Mouse (Mus musculus) MEL (cell line): ENCODE data around the gene Ncam1. TPM values are rescaled to one million over a fixed set of nuclear protein-coding genes. Genes with fewer than 3 reads are reported as not detected.

Experiments used
- DNase-seq: peaks from one replicate; pipeline ENCODE4 v3.0.0; 2011; ENCODE audit warnings: low read depth, low spot score
- H3K27ac ChIP-seq: 2 replicates; pipeline ENCODE4 v1.5.1; 2012; ENCODE audit warnings: low read depth, mild to moderate bottlenecking, control low read depth, low read length, moderate library complexity; ENCODE audit not compliant: control insufficient read depth
- H3K27me3 ChIP-seq, 2 experiments: fragments of 150-350 bp in 1 of 2; sonication (generic) in 1 of 2; 2 replicates each; pipeline ENCODE4 v1.6.1; 2012; ENCODE audit warnings: low read length in 2 of 2, mild to moderate bottlenecking in 2 of 2, improper control_type of control experiment in 1 of 2, moderate library complexity in 1 of 2; ENCODE audit not compliant: insufficient read depth in 2 of 2, control insufficient read depth in 1 of 2
- H3K36me3 ChIP-seq, 2 experiments: 2 replicates each; pipeline ENCODE4 v1.6.1; 2012 to 2014; ENCODE audit warnings: low read length in 2 of 2, improper control_type of control experiment in 1 of 2, inconsistent platforms in 1 of 2, mild to moderate bottlenecking in 1 of 2; ENCODE audit not compliant: insufficient read depth in 2 of 2, control insufficient read depth in 1 of 2
- H3K4me1 ChIP-seq, 2 experiments: fragments of 150-350 bp in 1 of 2; sonication (generic) in 1 of 2; 2 replicates each; pipeline ENCODE4 v1.6.1; 2012; ENCODE audit warnings: low read length in 2 of 2, improper control_type of control experiment in 1 of 2, mild to moderate bottlenecking in 1 of 2; ENCODE audit not compliant: insufficient read depth in 2 of 2, control insufficient read depth in 1 of 2
- H3K4me3 ChIP-seq, 2 experiments: fragments of 150-350 bp in 1 of 2; sonication (generic) in 1 of 2; 2 replicates each; pipeline ENCODE4 v1.5.1; 2012; ENCODE audit warnings: low read depth in 2 of 2, low read length in 2 of 2, mild to moderate bottlenecking in 2 of 2, moderate library complexity in 2 of 2, control low read depth in 1 of 2, improper control_type of control experiment in 1 of 2; ENCODE audit not compliant: control insufficient read depth in 1 of 2, insufficient read depth in 1 of 2
- H3K79me2 ChIP-seq: 2 replicates; pipeline ENCODE4 v1.6.1; 2012; ENCODE audit warnings: mild to moderate bottlenecking, low read length, moderate library complexity; ENCODE audit not compliant: control insufficient read depth, poor library complexity, insufficient read depth
- H3K9ac ChIP-seq: 2 replicates; pipeline ENCODE4 v1.6.1; 2012; ENCODE audit warnings: low read depth, mild to moderate bottlenecking, control low read depth, low read length, moderate library complexity; ENCODE audit not compliant: control insufficient read depth, poor library complexity, severe bottlenecking
- H3K9me3 ChIP-seq: fragments of 150-350 bp; sonication (generic); replicated peaks from 2 replicates; pipeline ENCODE4 v1.6.1; 2012; ENCODE audit warnings: mild to moderate bottlenecking, low read length, improper control_type of control experiment, moderate library complexity; ENCODE audit not compliant: insufficient read depth
- BHLHE40 ChIP-seq: IDR thresholded peaks from 2 replicates; pipeline ENCODE4 v1.6.1; 2012; ENCODE audit warnings: low read depth, mild to moderate bottlenecking, inconsistent platforms, low read length, improper control_type of control experiment, borderline replicate concordance
- CTCF ChIP-seq, 3 experiments: IDR thresholded peaks in 2 of 3; conservative IDR thresholded peaks in 1 of 3; 2 replicates each; pipeline ENCODE4 v1.5.1; 2011 to 2012; ENCODE audit warnings: low read length in 3 of 3, low read depth in 2 of 3, mild to moderate bottlenecking in 2 of 3, improper control_type of control experiment in 1 of 3, inconsistent platforms in 1 of 3, mixed read lengths in 1 of 3, moderate library complexity in 1 of 3; ENCODE audit not compliant: control insufficient read depth in 1 of 3, insufficient read depth in 1 of 3, poor library complexity in 1 of 3, severe bottlenecking in 1 of 3
- E2F4 ChIP-seq: IDR thresholded peaks from 2 replicates; pipeline ENCODE4 v1.6.1; 2011; ENCODE audit warnings: low read depth, low read length, improper control_type of control experiment, borderline replicate concordance
- ELF1 ChIP-seq: IDR thresholded peaks from 2 replicates; pipeline ENCODE4 v1.6.1; 2014; ENCODE audit warnings: low read depth, mild to moderate bottlenecking, inconsistent platforms, low read length, improper control_type of control experiment, moderate library complexity
- EP300 ChIP-seq, 2 experiments: IDR thresholded peaks; 2 replicates each; pipeline ENCODE4 v1.6.1; 2011; ENCODE audit warnings: improper control_type of control experiment in 2 of 2, low read length in 2 of 2, low read depth in 1 of 2, mild to moderate bottlenecking in 1 of 2
- ETS1 ChIP-seq: IDR thresholded peaks from 2 replicates; pipeline ENCODE4 v1.6.1; 2012; ENCODE audit warnings: low read depth, mild to moderate bottlenecking, inconsistent platforms, low read length, improper control_type of control experiment, moderate library complexity
- HCFC1 ChIP-seq: IDR thresholded peaks from 2 replicates; pipeline ENCODE4 v1.6.1; 2012; ENCODE audit warnings: low read depth, mild to moderate bottlenecking, inconsistent platforms, low read length, improper control_type of control experiment, moderate library complexity
- JUND ChIP-seq: IDR thresholded peaks from 2 replicates; pipeline ENCODE4 v1.6.1; 2011; ENCODE audit warnings: low read depth, mild to moderate bottlenecking, improper control_type of control experiment, low read length
- KAT2A ChIP-seq: conservative IDR thresholded peaks from 2 replicates; pipeline ENCODE4 v1.6.1; 2012; ENCODE audit warnings: low read depth, low read length, improper control_type of control experiment, inconsistent platforms
- MAFK ChIP-seq: IDR thresholded peaks from 2 replicates; pipeline ENCODE4 v1.6.1; 2011; ENCODE audit warnings: low read depth, mild to moderate bottlenecking, low read length, improper control_type of control experiment, borderline replicate concordance
- MAX ChIP-seq: IDR thresholded peaks from 2 replicates; pipeline ENCODE4 v1.6.1; 2011; ENCODE audit warnings: low read length, improper control_type of control experiment
- MAZ ChIP-seq: IDR thresholded peaks from 2 replicates; pipeline ENCODE4 v1.6.1; 2012; ENCODE audit warnings: low read depth, mild to moderate bottlenecking, inconsistent platforms, low read length, improper control_type of control experiment
- MEF2A ChIP-seq: IDR thresholded peaks from 2 replicates; pipeline ENCODE4 v1.6.1; 2014; ENCODE audit warnings: low read depth, mild to moderate bottlenecking, inconsistent platforms, low read length, improper control_type of control experiment; ENCODE audit not compliant: poor library complexity, insufficient replicate concordance, severe bottlenecking; ENCODE audit errors: extremely low read depth
- MXI1 ChIP-seq: IDR thresholded peaks from 2 replicates; pipeline ENCODE4 v1.6.1; 2011; ENCODE audit warnings: mild to moderate bottlenecking, low read depth, low read length, improper control_type of control experiment
- MYB ChIP-seq: IDR thresholded peaks from 2 replicates; pipeline ENCODE4 v1.6.1; 2011; ENCODE audit warnings: mild to moderate bottlenecking, low read depth, low read length, improper control_type of control experiment
- MYC ChIP-seq: IDR thresholded peaks from 2 replicates; pipeline ENCODE4 v1.6.1; 2011; ENCODE audit warnings: low read depth, mild to moderate bottlenecking, low read length, improper control_type of control experiment, moderate library complexity
- NELFE ChIP-seq: IDR thresholded peaks from 2 replicates; pipeline ENCODE4 v1.6.1; 2011; ENCODE audit warnings: low read depth, low read length, improper control_type of control experiment
- NRF1 ChIP-seq: IDR thresholded peaks from 2 replicates; pipeline ENCODE4 v1.6.1; 2014; ENCODE audit warnings: low read depth, mild to moderate bottlenecking, inconsistent platforms, low read length, improper control_type of control experiment, moderate library complexity; ENCODE audit not compliant: poor library complexity, insufficient read depth, severe bottlenecking
- POLR2AphosphoS2 ChIP-seq: IDR thresholded peaks from 2 replicates; pipeline ENCODE4 v1.6.1; 2011; ENCODE audit warnings: low read length, improper control_type of control experiment
- POLR2AphosphoS5 ChIP-seq: IDR thresholded peaks from 2 replicates; pipeline ENCODE4 v1.6.1; 2012; ENCODE audit warnings: low read depth, borderline replicate concordance, mild to moderate bottlenecking, inconsistent platforms, low read length, moderate library complexity, mixed read lengths
- RAD21 ChIP-seq: IDR thresholded peaks from 2 replicates; pipeline ENCODE4 v1.6.1; 2011; ENCODE audit warnings: mild to moderate bottlenecking, low read depth, low read length, improper control_type of control experiment
- RCOR1 ChIP-seq: IDR thresholded peaks from 2 replicates; pipeline ENCODE4 v1.6.1; 2012; ENCODE audit warnings: low read depth, mild to moderate bottlenecking, inconsistent platforms, low read length, improper control_type of control experiment
- SIN3A ChIP-seq: IDR thresholded peaks from 2 replicates; pipeline ENCODE4 v1.6.1; 2012; ENCODE audit warnings: low read length, improper control_type of control experiment, inconsistent platforms
- TAL1 ChIP-seq: IDR thresholded peaks from 2 replicates; pipeline ENCODE4 v1.6.1; 2012; ENCODE audit warnings: mild to moderate bottlenecking, inconsistent platforms, low read length, moderate library complexity, mixed read lengths
- TBP ChIP-seq: IDR thresholded peaks from 2 replicates; pipeline ENCODE4 v1.8.0; 2011; ENCODE audit warnings: low read depth, low read length, improper control_type of control experiment
- TCF12 ChIP-seq: IDR thresholded peaks from 2 replicates; pipeline ENCODE4 v1.6.1; 2014; ENCODE audit warnings: low read depth, mild to moderate bottlenecking, inconsistent platforms, low read length, improper control_type of control experiment, moderate library complexity
- UBTF ChIP-seq: IDR thresholded peaks from 2 replicates; pipeline ENCODE4 v1.6.1; 2012; ENCODE audit warnings: low read depth, mild to moderate bottlenecking, inconsistent platforms, low read length, improper control_type of control experiment, moderate library complexity, borderline replicate concordance; ENCODE audit not compliant: insufficient read depth
- USF1 ChIP-seq: IDR thresholded peaks from 2 replicates; pipeline ENCODE4 v1.6.1; 2014; ENCODE audit warnings: low read depth, mild to moderate bottlenecking, inconsistent platforms, low read length, improper control_type of control experiment, moderate library complexity
- USF2 ChIP-seq, 2 experiments: IDR thresholded peaks; 2 replicates each; pipeline ENCODE4 v1.6.1; 2011 to 2012; ENCODE audit warnings: improper control_type of control experiment in 2 of 2, low read length in 2 of 2, borderline replicate concordance in 1 of 2, inconsistent platforms in 1 of 2, low read depth in 1 of 2, mild to moderate bottlenecking in 1 of 2; ENCODE audit not compliant: insufficient read depth in 1 of 2
- ZMIZ1 ChIP-seq: IDR thresholded peaks from 2 replicates; pipeline ENCODE4 v1.6.1; 2012; ENCODE audit warnings: low read depth, mild to moderate bottlenecking, inconsistent platforms, low read length, improper control_type of control experiment, moderate library complexity
- ZNF384 ChIP-seq: IDR thresholded peaks from 2 replicates; pipeline ENCODE4 v1.6.1; 2012; ENCODE audit warnings: low read depth, mild to moderate bottlenecking, inconsistent platforms, low read length, improper control_type of control experiment
- polyA plus RNA-seq, 2 experiments: library from polyadenylated mRNA; stranded (reverse) in 1 of 2; unstranded in 1 of 2; fragments of >175 nt in 1 of 2; fragments of >200 nt in 1 of 2; gene quantifications; 2 replicates each; pipeline versions ENCODE4 v1.2.1 to v1.2.4; 2012; ENCODE audit warnings: low replicate concordance in 2 of 2, low read depth in 1 of 2; ENCODE audit not compliant: insufficient read length in 2 of 2, insufficient read depth in 1 of 2, missing spikeins in 1 of 2
- total RNA-seq: library from RNA; depleted of rRNA; stranded (reverse); fragments of 300-350 nt; gene quantifications from 2 replicates; pipeline ENCODE4 v1.2.3, GENCODE M21; 2012

The Ncam1 gene
- total and polyA plus RNA-seq, 3 experiments = not detected

DNA sequence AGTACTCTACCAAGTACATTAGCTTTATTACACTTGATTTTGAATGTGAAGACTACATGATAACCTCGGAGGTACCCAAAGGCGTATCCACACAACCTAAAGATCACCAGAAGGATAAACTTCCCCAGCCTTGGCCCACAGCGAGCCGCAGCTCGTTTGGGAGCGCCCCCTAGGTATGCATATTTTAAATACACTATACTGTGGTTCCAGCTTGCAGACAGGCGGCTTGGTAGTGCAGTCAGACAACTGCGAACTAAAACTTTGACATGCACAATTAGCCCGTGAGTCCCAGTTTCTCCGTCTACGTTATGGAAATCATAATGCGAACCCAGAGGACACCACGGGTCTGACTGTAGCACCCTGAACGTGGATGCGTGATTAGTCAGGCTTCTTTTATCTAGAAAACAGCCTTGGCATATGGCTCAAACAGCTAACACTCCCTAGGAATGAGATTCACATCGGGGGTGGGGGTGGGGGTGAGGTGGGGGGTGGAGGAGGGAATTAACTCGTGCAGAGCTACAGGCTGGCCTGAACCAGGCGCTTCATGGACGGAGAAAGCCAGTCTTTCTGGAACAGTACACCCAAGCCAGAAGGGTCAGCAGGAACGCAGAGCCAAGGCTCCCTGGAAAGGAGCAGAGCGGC, 313.4 kb downstream of the Ncam1 start (continued):
- TF ChIP-seq ZNF384 (no peak), RCOR1 (0 out of 2 replicates have a peak, but pooled peaks have one; percentile 6), KAT2A (no peak), USF1 (no peak), ELF1 (no peak), ETS1 (0 out of 2 replicates have a peak, but pooled peaks have one; percentile 4), TCF12 (no peak), USF2 (IDR thresholded peaks at IDR 0.05; ENCODE audit: borderline replicate concordance in 1 of 2, insufficient read depth in 1 of 2, low read depth in 1 of 2, low read length in 2 of 2) (no peak), TAL1 (no peak), POLR2AphosphoS2 (no peak), SIN3A (peak; percentile 12; the same call in 1 of the 2 replicates), NRF1 (no peak)

DNA sequence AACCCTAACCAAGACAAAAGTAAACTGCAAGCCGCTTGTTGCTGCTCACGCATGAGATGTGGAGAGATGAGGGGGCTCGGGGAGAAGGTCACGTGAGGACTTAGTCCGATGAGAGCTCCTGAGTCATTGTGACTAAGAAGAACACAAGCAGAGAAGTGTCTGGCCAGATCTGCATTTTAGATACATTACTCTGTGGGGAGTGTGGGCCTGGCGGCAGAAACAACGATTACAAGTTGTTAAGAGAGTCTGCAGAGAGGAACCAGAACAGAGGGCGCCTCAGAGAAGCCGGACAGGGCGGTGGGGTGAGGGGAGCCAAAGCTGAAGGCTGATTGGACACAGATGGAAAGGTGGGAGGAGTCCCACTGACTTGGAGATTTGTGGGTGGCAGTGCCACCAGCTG, 315.4 kb downstream of the Ncam1 start:
- peak overlapping the region; percentile 49 for H3K9ac ChIP-seq
- H3K27ac ChIP-seq = peak overlapping the region; percentile 85
- TF ChIP-seq MYB (no peak), NELFE (peak; percentile 32; the same call in 1 of the 2 replicates), EP300 (IDR thresholded peaks at IDR 0.05; ENCODE audit: low read depth in 1 of 2, low read length in 2 of 2) (peak; percentile 41 to 72), ETS1 (peak; percentile 66; the same call in 1 of the 2 replicates), TBP (peak; percentile 38; the same call in 1 of the 2 replicates), ZNF384 (no peak), JUND (no peak), TCF12 (no peak), MAX (peak; percentile 87), POLR2AphosphoS5 (no peak), NRF1 (0 out of 2 replicates have a peak, but pooled peaks have one; percentile 5), ZMIZ1 (no peak), RAD21 (no peak), MYC (no peak), USF1 (peak; percentile 95), TAL1 (no peak), BHLHE40 (peak; percentile 87), E2F4 (no peak), MXI1 (peak; percentile 74), MAZ (no peak), KAT2A (no peak), HCFC1 (peak; percentile 35; the same call in 1 of the 2 replicates), MEF2A (no peak), UBTF (no peak), MAFK (peak; percentile 72), CTCF (IDR thresholded peaks at IDR 0.05 in 2 of 3, conservative IDR thresholded peaks at IDR 0.05 in 1 of 3; ENCODE audit: control insufficient read depth in 1 of 3, insufficient read depth in 1 of 3, low read depth in 2 of 3, low read length in 3 of 3, poor library complexity in 1 of 3, severe bottlenecking in 1 of 3) (peak in 2 of 3 experiments; percentile 5 to 10; a peak in 2 of 6 replicates), POLR2AphosphoS2 (0 out of 2 replicates have a peak, but pooled peaks have one; percentile 60)

More for the DNA sequence above, 315.4 kb downstream of the Ncam1 start:
- no peaks in the 10 kb centered on the region for H3K9me3 ChIP-seq
- H3K79me2 ChIP-seq = no peaks in the 10 kb centered on the region
- peak overlapping the region; percentile 32 to 62 for H3K4me3 ChIP-seq
- peaks cover 0 to 18% of the 10 kb centered on the region in 2 experiments; a peak in 2 of 4 replicates for H3K36me3 ChIP-seq
- DNase-seq = peak; percentile 92
- no peaks in the 10 kb centered on the region for H3K27me3 ChIP-seq
- H3K4me1 ChIP-seq = peaks cover 0 to 20% of the 10 kb centered on the region in 2 experiments; a peak in 3 of 4 replicates
